Mouse (Mus musculus): ENCODE results near the gene Ptger4.

The Ptger4 gene

GRCm38 (mm10) chr15:5165121-5165773 is 78.7 kb downstream of the Ptger4 start:
- no peak for DNase-seq (ENCODE audit: extremely low spot score, low spot score)

- DNase-seq (ENCODE audit: extremely low spot score, low spot score), result no peak
These were observed 85.2 kb downstream of the Ptger4 start for GRCm38 (mm10) chr15:5158827-5159226.

- DNase-seq (ENCODE audit: extremely low spot score, low spot score), result no peak
These were observed 86.6 kb downstream of the Ptger4 start for GRCm38 (mm10) chr15:5157386-5157785.

Measured in neural tube, embryonic 10.5 days (tissue).